Mouse (Mus musculus): ENCODE data around the gene Cuedc1. TPM values are rescaled to one million over a fixed set of nuclear protein-coding genes. Genes with fewer than 3 reads are reported as not detected.

Gene Cuedc1
- polyA plus RNA-seq, 1 experiment from 2014 or later: 42.0 TPM

DNA sequence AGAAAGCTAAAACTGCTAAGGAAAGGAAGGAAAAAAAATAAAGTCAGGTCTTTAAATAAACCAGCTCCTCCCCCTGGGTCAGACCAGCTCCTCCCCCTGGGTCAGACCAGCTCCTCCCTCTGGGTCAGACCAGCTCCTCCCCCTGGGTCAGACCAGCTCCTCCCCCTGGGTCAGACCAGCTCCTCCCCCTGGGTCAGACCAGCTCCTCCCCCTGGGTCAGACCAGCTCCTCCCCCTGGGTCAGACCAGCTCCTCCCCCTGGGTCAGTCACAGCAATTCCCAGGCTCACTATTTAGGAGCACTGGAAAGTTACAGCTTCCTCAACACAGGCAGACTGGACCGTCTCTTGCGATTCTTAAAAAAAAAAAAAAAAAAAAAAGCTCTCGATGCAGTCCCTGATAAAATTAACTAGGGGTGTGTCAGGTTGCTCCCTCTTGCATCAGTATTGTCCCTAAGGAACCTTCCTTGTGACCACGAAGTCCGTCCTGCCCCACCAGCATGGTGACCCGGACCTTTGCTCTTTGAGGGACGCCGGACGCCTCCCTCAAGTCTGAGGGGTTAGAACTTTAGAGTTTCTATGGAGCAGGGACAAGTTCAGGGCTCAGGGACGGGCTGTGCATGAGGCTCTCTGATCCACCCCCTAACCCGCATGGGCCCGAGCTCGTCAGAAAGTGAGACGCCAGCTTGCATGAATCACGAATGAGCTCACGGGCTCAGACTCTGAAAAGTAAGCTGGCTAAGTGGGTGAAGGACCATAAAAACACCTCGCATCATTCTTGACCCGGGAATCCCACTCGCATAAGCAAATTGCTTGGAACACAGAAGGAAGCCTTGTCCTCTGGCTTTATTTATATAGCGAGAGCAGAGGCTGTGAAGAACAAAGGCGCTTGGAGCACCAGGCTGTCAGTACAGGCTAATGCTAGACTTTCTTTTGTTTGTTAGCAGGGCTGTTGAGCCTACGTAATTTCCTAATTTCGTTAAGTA is 137.7 kb downstream of the Cuedc1 start:
- no peaks in the 10 kb centered on the region for H3K36me3 ChIP-seq
- H3K9ac ChIP-seq: no peak overlapping the region
- ATAC-seq (ENCODE audit: insufficient number of reproducible peaks, insufficient read depth, low FRiP score, low TSS enrichment): no peak
- no peaks in the 10 kb centered on the region for H3K27me3 ChIP-seq
- H3K4me3 ChIP-seq: 0 out of 2 replicates have a peak overlapping the region, but pooled peaks have one; percentile 12
- peaks cover 40% of the 10 kb centered on the region for H3K4me1 ChIP-seq
- WGBS: 8% methylated on average over 23 of the region's 23 CpGs
- peak overlapping the region; percentile 31 for H3K4me2 ChIP-seq (replicated peaks)
- H3K27ac ChIP-seq: peak overlapping the region; percentile 64
- no peaks in the 10 kb centered on the region for H3K9me3 ChIP-seq

DNA sequence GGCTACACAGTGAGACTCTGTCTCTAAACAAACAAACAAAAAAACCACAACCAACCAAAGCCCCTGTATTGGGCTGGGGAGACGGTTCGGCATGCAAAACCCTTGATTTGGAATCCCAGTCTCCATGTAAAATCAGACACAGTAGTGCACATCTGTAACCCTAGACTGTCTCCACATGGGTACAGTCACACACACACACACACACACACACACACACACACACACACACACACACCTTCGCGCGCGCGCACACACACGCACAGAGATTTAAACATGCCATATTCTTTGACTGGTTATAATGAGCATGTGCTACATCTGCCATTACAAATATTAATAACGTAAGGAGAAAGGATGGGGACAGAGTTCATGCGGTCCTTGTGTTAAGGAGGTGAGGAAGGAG is 142.4 kb downstream of the Cuedc1 start:
- Histone ChIP-seq H3K27ac (0 out of 2 replicates have a peak overlapping the region, but pooled peaks have one; percentile 13), H3K4me2 (replicated peaks) (no peak overlapping the region), H3K36me3 (no peaks in the 10 kb centered on the region), H3K27me3 (no peaks in the 10 kb centered on the region), H3K9me3 (no peaks in the 10 kb centered on the region), H3K4me1 (peaks cover 27% of the 10 kb centered on the region), H3K9ac (no peak overlapping the region), H3K4me3 (no peak overlapping the region)
- no peak for ATAC-seq (ENCODE audit: insufficient number of reproducible peaks, insufficient read depth, low FRiP score, low TSS enrichment)
- 69% methylated on average over 10 of the region's 10 CpGs for whole genome bisulfite sequencing

DNA sequence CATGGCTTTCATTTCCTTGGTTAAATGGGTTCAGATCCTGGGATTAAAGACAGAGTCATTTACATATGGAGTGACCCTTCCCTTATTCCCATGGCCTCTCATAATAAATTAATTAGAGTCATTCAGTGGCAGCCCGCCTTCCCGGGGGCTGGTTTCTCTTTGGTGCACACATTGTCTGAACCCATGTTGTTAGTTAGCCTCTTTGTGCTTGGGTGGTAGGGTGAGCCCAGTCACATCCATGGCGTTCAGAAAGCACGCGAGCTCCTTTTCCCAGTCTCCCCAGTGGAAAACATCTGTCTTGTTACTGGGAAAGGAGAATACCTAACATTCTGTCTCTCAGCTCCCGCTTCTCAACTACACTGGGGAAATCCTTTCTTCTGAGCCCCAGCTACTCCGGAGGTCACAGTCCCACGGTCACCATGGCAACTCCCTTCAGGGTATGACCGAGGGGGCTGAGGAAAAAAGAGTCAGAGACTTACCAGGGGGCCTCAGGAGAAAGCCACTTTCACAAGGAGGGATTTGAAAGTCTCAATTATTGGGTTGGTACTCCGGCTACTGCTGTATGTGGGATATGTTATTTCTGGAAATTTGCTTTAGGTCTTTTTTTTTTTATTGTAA is 143.0 kb downstream of the Cuedc1 start:
- ATAC-seq (ENCODE audit: insufficient number of reproducible peaks, insufficient read depth, low FRiP score, low TSS enrichment): no peak
- Histone ChIP-seq H3K4me2 (replicated peaks) (no peak overlapping the region; the same call in 1 of the 2 replicates), H3K9ac (no peak overlapping the region), H3K9me3 (no peaks in the 10 kb centered on the region), H3K4me3 (no peak overlapping the region), H3K36me3 (no peaks in the 10 kb centered on the region), H3K27me3 (no peaks in the 10 kb centered on the region), H3K27ac (peak overlapping the region; percentile 13; the same call in 1 of the 2 replicates), H3K4me1 (peaks cover 22% of the 10 kb centered on the region)
- 5% methylated on average over 10 of the region's 10 CpGs for WGBS

DNA sequence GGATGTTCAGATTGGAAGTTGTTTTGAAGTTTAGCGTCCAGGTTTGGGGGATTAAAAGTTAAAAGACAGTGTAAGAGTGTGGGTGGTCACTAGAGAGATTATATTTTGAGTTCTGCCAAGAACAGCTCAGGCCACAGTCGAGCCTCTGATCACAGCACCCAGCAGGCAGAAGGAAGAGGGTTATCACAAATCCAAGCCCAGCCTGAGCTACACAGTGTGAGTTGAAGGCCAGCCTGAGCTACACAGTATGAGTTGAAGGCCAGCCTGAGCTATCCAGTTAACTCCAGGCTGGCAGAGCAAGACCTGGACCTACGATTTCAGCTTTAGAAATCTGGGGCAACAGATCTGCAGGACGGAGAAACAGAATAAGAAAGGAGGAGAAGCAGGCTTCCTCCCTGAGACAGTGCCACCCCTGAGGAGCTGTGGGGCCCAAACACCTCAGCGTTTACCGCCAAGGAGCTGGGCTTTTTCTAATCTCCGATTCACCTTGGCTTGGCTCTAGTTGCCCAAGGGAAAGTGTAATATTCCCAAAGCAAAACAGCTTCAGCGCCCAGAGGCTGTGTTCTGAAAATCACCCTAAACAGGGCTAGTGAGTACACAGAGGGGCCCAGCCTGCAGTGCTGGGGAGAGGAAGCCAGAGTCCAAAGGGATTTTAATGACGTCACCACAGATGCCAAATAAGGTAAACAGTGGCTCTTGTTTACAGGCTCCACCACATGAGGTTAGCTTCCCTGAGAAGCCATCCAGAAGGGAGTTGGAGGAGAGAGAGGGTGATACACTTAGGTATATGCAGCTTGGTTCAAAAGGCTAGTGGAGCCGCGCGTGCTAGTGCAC is 143.8 kb downstream of the Cuedc1 start:
- H3K4me1 ChIP-seq: peaks cover 18% of the 10 kb centered on the region
- H3K9ac ChIP-seq: no peak overlapping the region
- no peaks in the 10 kb centered on the region for H3K27me3 ChIP-seq
- no peak overlapping the region for H3K4me2 ChIP-seq (replicated peaks)
- no peaks in the 10 kb centered on the region for H3K9me3 ChIP-seq
- H3K4me3 ChIP-seq: no peak overlapping the region
- ATAC-seq (ENCODE audit: insufficient number of reproducible peaks, insufficient read depth, low FRiP score, low TSS enrichment): no peak
- peak overlapping the region; percentile 13 for H3K27ac ChIP-seq
- 33% methylated on average over 12 of the region's 12 CpGs for WGBS
- no peaks in the 10 kb centered on the region for H3K36me3 ChIP-seq

Other genes with a start within 250 kb of the Cuedc1 start
- gene Mks1, start 244.8 kb upstream of the Cuedc1 start, polyA plus RNA-seq (2016; fragmentation: Nextera tagmentation; extraction: Ambion mirVana): 19.8 and 20.6 TPM in 2 replicates
- not detected in 2 replicates for gene Epx, start 222.5 kb upstream of the Cuedc1 start, polyA plus RNA-seq (2016; fragmentation: Nextera tagmentation; extraction: Ambion mirVana)
- gene Olfr462, start 205.8 kb upstream of the Cuedc1 start, polyA plus RNA-seq (2016; fragmentation: Nextera tagmentation; extraction: Ambion mirVana): not detected in 2 replicates
- gene Olfr463, start 200.7 kb upstream of the Cuedc1 start, polyA plus RNA-seq (2016; fragmentation: Nextera tagmentation; extraction: Ambion mirVana): not detected in 2 replicates
- gene Olfr464, start 177.1 kb upstream of the Cuedc1 start, polyA plus RNA-seq (2016; fragmentation: Nextera tagmentation; extraction: Ambion mirVana): 0.10 TPM in 1 of 2 replicates, not detected in the other
- 25.5 and 28.2 TPM in 2 replicates for gene Dynll2, start 110.5 kb upstream of the Cuedc1 start, polyA plus RNA-seq (2016; fragmentation: Nextera tagmentation; extraction: Ambion mirVana)
- 477 and 513 TPM in 2 replicates for gene Srsf1, start 50.7 kb upstream of the Cuedc1 start, polyA plus RNA-seq (2016; fragmentation: Nextera tagmentation; extraction: Ambion mirVana)
- gene Vezf1, start 29.8 kb upstream of the Cuedc1 start, polyA plus RNA-seq (2016; fragmentation: Nextera tagmentation; extraction: Ambion mirVana): 59.0 and 59.8 TPM in 2 replicates
- gene Mrps23, start 106.3 kb downstream of the Cuedc1 start, polyA plus RNA-seq (2016; fragmentation: Nextera tagmentation; extraction: Ambion mirVana): 63.2 and 65.3 TPM in 2 replicates
- 0.93 and 1.9 TPM in 2 replicates for gene Ccdc182, start 196.0 kb downstream of the Cuedc1 start, polyA plus RNA-seq (2016; fragmentation: Nextera tagmentation; extraction: Ambion mirVana)